Mouse (Mus musculus) spleen, adult 2 months (tissue): ENCODE measurements around the gene Med16. TPM values are rescaled to one million over a fixed set of nuclear protein-coding genes. Genes with fewer than 3 reads are reported as not detected.

Experiments used
- DNase-seq, 2 experiments: peaks; one replicate each; pipeline versions ENCODE4 v3.0.0 to v3.0.0-alpha.2; 2012 to 2021; ENCODE audit warnings: low spot score in 2 of 2, low read depth in 1 of 2
- H3K27ac ChIP-seq: fragments of 200-500 bp; 2 replicates; pipeline ENCODE4 v1.5.1; 2012; ENCODE audit warnings: low read length, inconsistent platforms; ENCODE audit not compliant: insufficient read depth
- H3K27me3 ChIP-seq: fragments of 200-500 bp; 2 replicates; pipeline ENCODE4 v1.6.1; 2012; ENCODE audit warnings: mild to moderate bottlenecking, moderate library complexity, low read length, inconsistent platforms; ENCODE audit not compliant: control insufficient read depth, insufficient read depth
- H3K36me3 ChIP-seq: fragments of 200-500 bp; 2 replicates; pipeline ENCODE4 v1.6.1; 2012; ENCODE audit warnings: mild to moderate bottlenecking, low read length, inconsistent platforms; ENCODE audit not compliant: control insufficient read depth, insufficient read depth
- H3K4me1 ChIP-seq: fragments of 200-500 bp; 2 replicates; pipeline ENCODE4 v1.6.1; 2011; ENCODE audit warnings: inconsistent platforms; ENCODE audit not compliant: control insufficient read depth, insufficient read depth, insufficient read length
- H3K4me3 ChIP-seq: fragments of 200-500 bp; 2 replicates; pipeline ENCODE4 v1.5.1; 2011; ENCODE audit warnings: mild to moderate bottlenecking, inconsistent platforms; ENCODE audit not compliant: insufficient read depth, insufficient read length; ENCODE audit errors: extremely low read depth
- CTCF ChIP-seq: fragments of 200-500 bp; IDR thresholded peaks from 2 replicates; pipeline ENCODE4 v1.5.1; 2011; ENCODE audit warnings: mild to moderate bottlenecking, inconsistent platforms; ENCODE audit not compliant: insufficient read depth, insufficient read length, insufficient replicate concordance; ENCODE audit errors: extremely low read depth
- POLR2A ChIP-seq: fragments of 200-500 bp; IDR thresholded peaks from 2 replicates; pipeline ENCODE4 v1.6.1; 2011; ENCODE audit warnings: low read depth, low read length, inconsistent platforms
- WGBS: fragments of 180-500 bp; shearing (Covaris S2); methylation state at CpG from one replicate; pipeline ENCODE4 v1.1.7; 2018; 5-methylcytosine and 5-hydroxymethylcytosine counted together
- polyA plus RNA-seq: library from polyadenylated mRNA; depleted of rRNA; stranded (reverse); fragments of >200 nt; gene quantifications from 2 replicates; pipeline ENCODE4 v1.2.3, GENCODE M21; 2012; rRNA removed

The Med16 gene
- 46.4 and 73.7 TPM in 2 replicates for polyA plus RNA-seq

DNA sequence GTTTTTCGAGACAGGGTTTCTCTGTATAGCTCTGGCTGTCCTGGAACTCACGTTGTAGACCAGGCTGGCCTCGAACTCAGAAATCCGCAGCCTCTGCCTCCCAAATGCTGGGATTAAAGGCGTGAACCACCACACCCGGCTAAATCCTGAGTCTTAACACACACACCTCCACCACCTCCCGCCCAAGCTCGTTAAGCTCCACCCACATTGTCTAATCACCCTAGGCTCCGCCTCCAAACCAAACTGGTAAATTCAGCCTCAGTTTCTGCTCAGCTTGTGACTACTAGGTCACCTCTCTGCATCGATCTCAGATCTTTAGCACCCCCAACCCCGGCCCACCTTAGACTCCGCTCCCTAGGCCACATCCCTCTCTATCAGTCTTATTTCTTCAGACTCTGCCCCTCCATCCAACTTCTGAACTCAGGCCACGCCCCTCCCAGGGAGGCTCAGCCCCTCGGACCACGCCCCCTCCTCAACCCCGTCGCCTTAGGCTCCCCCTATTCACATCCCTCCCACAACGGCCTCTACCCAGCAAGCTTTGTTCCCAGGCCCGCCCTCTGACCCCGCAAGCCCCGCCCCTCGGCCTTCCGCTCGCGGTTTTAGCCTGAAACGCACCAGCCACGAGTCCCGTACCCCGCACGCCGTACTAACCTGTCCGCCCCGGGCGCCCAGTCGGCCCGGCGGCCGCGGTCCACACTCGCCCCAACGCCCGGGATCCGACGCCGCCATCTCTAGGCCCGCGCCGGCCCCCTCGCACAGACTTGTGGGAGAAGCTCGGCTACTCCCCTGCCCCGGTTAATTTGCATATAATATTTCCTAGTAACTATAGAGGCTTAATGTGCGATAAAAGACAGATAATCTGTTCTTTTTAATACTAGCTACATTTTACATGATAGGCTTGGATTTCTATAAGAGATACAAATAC is at the start of gene Med16:
Gene Med16 (minus strand): TSS at position 757 of the 925 bp plus-strand sequence.
- peak; percentile 96 to 97 for DNase-seq
- peak within 1 kb of the TSS; percentile 100 for H3K27ac ChIP-seq
- under 1% methylated on average over 52 of the region's 52 CpGs for WGBS
- TF ChIP-seq POLR2A (no peak), CTCF (no peak)
- peaks cover 17% of the 10 kb centered on the region for H3K36me3 ChIP-seq
- H3K27me3 ChIP-seq = no peaks in the 10 kb centered on the region
- peak within 1 kb of the TSS; percentile 94 for H3K4me3 ChIP-seq
- H3K4me1 ChIP-seq = peaks cover 5% of the 10 kb centered on the region; the same call in 1 of the 2 replicates

DNA sequence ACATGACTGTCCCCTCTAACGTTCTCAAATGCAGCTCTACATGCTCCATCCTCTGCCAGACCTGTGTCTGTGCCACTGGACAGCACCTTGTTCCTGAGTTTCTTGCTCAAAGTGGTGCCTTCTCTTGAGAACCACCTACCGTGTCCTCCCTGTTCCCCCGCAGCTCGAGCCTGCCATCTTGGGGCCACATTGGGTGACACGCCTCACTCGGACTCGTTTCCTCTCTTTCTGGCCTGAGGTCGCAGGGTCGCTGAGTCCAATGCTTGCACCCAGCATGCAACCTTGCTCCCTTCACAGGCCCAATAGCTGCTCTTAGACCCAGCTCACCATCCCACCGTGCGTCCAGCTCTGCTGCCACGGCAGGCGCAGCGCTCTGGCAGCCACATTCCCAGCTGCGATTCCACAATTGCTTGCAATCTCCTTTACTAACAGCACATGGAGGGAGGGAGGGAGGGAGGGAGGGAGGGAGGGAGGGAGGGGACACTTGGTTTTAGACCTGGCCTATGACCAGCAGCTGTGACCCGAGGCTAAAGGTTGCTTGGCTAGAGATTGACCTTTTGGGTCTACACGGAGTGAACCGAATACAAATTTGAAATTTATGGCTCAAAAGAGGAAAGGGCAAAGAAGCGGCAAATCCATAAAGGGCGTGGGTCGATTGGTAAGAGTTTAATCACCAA is 49.6 kb upstream of the Med16 start:
- H3K36me3 ChIP-seq = peaks cover 3% of the 10 kb centered on the region; the same call in 1 of the 2 replicates
- H3K27me3 ChIP-seq = no peaks in the 10 kb centered on the region
- no peak overlapping the region for H3K4me3 ChIP-seq
- TF ChIP-seq POLR2A (no peak), CTCF (peak; percentile 99)
- WGBS = 25% methylated on average over 21 of the region's 21 CpGs
- peaks cover 2% of the 10 kb centered on the region; the same call in 1 of the 2 replicates for H3K4me1 ChIP-seq
- H3K27ac ChIP-seq = no peak overlapping the region
- peak; percentile 58 to 86 for DNase-seq

DNA sequence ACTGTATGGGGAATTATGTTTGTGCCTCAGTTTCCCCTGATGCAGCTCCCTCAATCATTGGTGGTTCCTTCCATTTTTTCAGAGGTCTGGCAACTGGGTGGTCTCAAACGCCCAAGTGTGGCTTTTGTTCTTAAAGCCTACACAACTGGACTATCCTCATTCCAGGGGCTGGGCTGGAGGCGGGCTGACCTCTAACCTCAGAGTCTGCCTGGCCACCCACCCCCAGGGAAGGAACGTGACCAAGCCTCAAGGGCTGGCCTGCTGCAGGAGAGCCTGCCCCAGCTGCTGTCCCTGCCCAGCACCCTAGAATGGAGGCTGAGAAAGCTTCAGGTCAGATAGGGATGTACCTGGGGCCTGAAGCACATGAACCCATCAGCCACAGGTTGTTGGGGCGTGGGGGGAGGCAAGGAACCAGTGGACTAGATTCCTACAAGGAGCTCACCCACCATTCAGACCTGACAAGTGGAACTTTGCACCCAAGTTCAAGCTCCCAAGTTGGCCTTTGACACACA is 48.0 kb upstream of the Med16 start:
- Histone ChIP-seq H3K4me1 (peaks cover 2% of the 10 kb centered on the region; the same call in 1 of the 2 replicates), H3K4me3 (no peak overlapping the region), H3K27ac (no peak overlapping the region), H3K36me3 (peaks cover 2% of the 10 kb centered on the region; the same call in 1 of the 2 replicates), H3K27me3 (no peaks in the 10 kb centered on the region)
- TF ChIP-seq CTCF (no peak), POLR2A (no peak)
- 84% methylated on average over 4 of the region's 4 CpGs for WGBS
- DNase-seq = no peak

DNA sequence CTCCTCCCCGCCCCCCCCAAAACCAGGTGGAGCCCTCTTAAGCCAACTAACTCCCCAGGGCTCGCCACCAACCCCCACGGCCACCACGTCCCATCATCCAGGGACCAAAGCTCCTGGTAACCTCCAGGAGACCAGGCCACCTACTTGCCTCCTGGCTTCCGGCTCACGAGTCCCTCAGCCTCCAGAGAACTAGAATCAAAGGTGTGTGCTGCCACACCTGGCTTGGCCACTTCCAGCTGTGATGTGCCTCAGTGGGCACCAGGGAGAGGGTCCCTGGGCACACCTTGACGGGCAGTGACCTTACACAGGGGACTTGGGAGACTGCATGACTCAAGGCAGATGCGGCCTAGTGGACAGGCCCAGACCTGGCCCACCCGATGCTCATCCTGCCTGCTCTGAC is 47.0 kb upstream of the Med16 start:
- no peak for DNase-seq
- no peak overlapping the region for H3K4me3 ChIP-seq
- H3K27ac ChIP-seq = no peak overlapping the region
- TF ChIP-seq CTCF (no peak), POLR2A (no peak)
- 87% methylated on average over 9 of the region's 9 CpGs for WGBS
- peaks cover 2% of the 10 kb centered on the region; the same call in 1 of the 2 replicates for H3K4me1 ChIP-seq
- no peaks in the 10 kb centered on the region for H3K27me3 ChIP-seq
- peaks cover 7% of the 10 kb centered on the region for H3K36me3 ChIP-seq

DNA sequence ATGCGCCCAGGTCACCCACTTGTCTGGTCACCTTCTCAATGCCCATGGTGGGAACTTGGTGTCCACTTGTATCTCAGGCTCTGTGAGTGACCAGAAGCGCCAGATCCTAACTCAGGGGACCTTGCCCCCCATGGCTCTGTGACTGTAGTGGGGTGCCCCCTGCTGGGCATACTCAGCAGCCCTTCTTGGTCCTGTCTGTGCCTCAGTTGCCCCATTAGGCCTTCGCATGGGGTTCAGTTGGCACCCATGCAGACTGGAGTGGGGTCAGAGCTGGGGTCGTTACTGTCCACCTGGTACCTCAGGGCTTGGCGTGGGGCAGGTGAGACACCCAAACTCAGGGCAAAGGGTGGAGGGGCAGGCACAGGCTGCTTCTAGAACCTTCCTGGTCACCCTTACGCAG is 45.2 kb upstream of the Med16 start:
- peak; percentile 81; the same call in 1 of the 2 replicates for TF ChIP-seq CTCF
- TF ChIP-seq POLR2A = no peak
- Histone ChIP-seq H3K27me3 (no peaks in the 10 kb centered on the region), H3K27ac (no peak overlapping the region), H3K4me3 (no peak overlapping the region), H3K36me3 (peaks cover 17% of the 10 kb centered on the region), H3K4me1 (no peaks in the 10 kb centered on the region; the same call in 1 of the 2 replicates)
- DNase-seq = peak in 1 of 2 experiments; percentile 59
- 84% methylated on average over 6 of the region's 6 CpGs for WGBS

DNA sequence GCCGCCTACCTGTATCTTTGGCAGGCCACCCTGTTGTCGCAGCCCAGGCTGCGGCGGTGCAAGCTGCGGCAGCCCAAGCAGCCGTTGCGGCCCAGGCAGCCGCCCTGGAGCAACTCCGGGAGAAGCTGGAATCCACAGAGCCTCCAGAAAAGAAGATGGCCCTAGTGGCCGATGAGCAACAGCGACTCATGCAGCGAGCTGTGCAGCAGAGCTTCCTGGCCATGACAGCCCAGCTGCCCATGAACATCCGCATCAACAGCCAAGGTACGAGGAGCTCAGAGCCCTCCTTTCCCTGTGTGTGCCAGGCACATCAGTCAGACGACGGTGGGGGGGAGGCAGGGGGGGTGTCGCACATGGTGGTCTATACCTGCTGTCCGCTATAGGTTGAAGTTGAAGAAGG is 41.9 kb upstream of the Med16 start:
- peaks cover 17% of the 10 kb centered on the region for H3K36me3 ChIP-seq
- H3K27ac ChIP-seq = no peak overlapping the region
- WGBS = 93% methylated on average over 18 of the region's 18 CpGs

More for the DNA sequence above, 41.9 kb upstream of the Med16 start:
- Histone ChIP-seq H3K4me1 (no peaks in the 10 kb centered on the region; the same call in 1 of the 2 replicates), H3K4me3 (no peak overlapping the region), H3K27me3 (no peaks in the 10 kb centered on the region)
- no peak for DNase-seq
- TF ChIP-seq POLR2A (no peak), CTCF (no peak)
